ENCODE assay signal across 28 mouse cellular contexts in the genomic region with DNA sequence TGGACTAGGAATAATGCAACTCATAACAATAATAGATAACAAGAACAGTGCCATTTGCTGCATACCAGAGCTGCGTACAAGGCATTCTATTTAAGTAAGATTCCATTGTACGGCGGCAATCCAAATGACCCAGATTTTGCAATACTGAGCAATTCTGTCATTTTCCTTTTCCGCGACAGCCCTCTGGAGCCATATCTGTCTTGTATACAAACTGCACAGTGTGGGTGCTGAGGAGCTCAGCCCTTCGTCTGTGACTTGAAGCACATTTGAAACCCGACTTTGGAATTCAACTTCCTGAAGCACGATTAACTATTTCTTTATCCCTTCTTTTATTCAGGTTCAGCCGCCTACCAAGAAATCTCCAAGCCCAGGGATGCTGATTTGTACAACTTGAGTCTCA. TPM values are rescaled to one million over a fixed set of nuclear protein-coding genes. Genes with fewer than 3 reads are reported as not detected.
DNase-seq lines count a peak whose midpoint lies in the region; ATAC-seq and TF ChIP-seq lines count a peak whose summit lies in the region.
"Had no signal": no experiment of that assay in that cellular context is flagged by ENCODE, and none has a peak within 500 bp of the region (broad histone marks: within the 10 kb centered on the region; RNA-seq: fewer than 3 reads in every experiment).

No protein-coding gene starts in this region.

- H3K27me3 ChIP-seq in kidney, embryonic 15.5 days: no peaks in the 10 kb centered on the region
- H3K27me3 ChIP-seq: embryonic facial prominence, embryonic 12.5 days; liver, embryonic 15.5 days; megakaryocyte, embryonic 14.5 days had no signal

- peak; percentile 46 for DNase-seq in cerebellum, adult 11 months
- DNase-seq in cerebellum, postnatal 4 days (ENCODE audit: low spot score in 2 of 2): no peak
- no peak for DNase-seq in left cerebral cortex, adult 2 months (ENCODE audit: extremely low spot score in 1 of 2, low spot score in 2 of 2)
- DNase-seq in left cerebral cortex, adult 8-10 months (ENCODE audit: low spot score in 2 of 2): no peak
- DNase-seq in lung, postnatal 10 days: peak; percentile 6
- DNase-seq in lung, adult 2 months: no peak
- peak; percentile 2 for DNase-seq in lung, postnatal 14 days
- DNase-seq: adrenal gland, postnatal 10 days; forebrain, postnatal 0 days; gastrocnemius, postnatal 36 days; heart, postnatal 10 days; kidney, postnatal 36 days; liver; midbrain, embryonic 14.5 days; right cerebral cortex, postnatal 25 days; thymus, postnatal 14 days had no signal

- 61% methylated on average over 9 of the region's 9 CpGs for WGBS in lung, adult 2 months
- 87% methylated on average over 9 of the region's 9 CpGs for WGBS in kidney, embryonic 15.5 days

- no peak for ATAC-seq in kidney, embryonic 15.5 days (replicated peaks; ENCODE audit: low FRiP score)
- ATAC-seq: forebrain, postnatal 0 days; hindbrain, embryonic 16.5 days; intestine, postnatal 0 days had no signal

- no peak overlapping the region for H3K9ac ChIP-seq in kidney, embryonic 15.5 days
- H3K9ac ChIP-seq: embryonic facial prominence, embryonic 12.5 days; forebrain, postnatal 0 days; liver, embryonic 15.5 days had no signal

- peak overlapping the region; percentile 52 for H3K27ac ChIP-seq in left cerebral cortex, adult 2 months
- no peak overlapping the region for H3K27ac ChIP-seq in kidney, embryonic 15.5 days
- H3K27ac ChIP-seq: embryonic facial prominence, embryonic 12.5 days; hindbrain, embryonic 10.5 days; limb, embryonic 10.5 days; liver, embryonic 15.5 days had no signal

- H3K4me2 ChIP-seq in kidney, embryonic 15.5 days: no peak overlapping the region
- H3K4me2 ChIP-seq: embryonic facial prominence, embryonic 12.5 days; heart, embryonic 11.5 days; liver, embryonic 15.5 days had no signal

- no peaks in the 10 kb centered on the region for H3K4me1 ChIP-seq in lung, adult 2 months (ENCODE audit: control insufficient read depth, insufficient read depth, low read length)
- no peaks in the 10 kb centered on the region for H3K4me1 ChIP-seq in kidney, embryonic 15.5 days
- H3K4me1 ChIP-seq: embryonic facial prominence, embryonic 12.5 days; liver, embryonic 15.5 days had no signal

- intact Hi-C loops in left cerebral cortex, adult 2 months (cut with DNase I): loop anchor here (5.0 kb wide), 1 partner anchor 77 kb away; no protein-coding TSS in a partner anchor

- TF ChIP-seq POLR2A in lung, adult 2 months (IDR thresholded peaks at IDR 0.05; ENCODE audit: borderline replicate concordance, extremely low read depth, low read depth, low read length): no peak

- no peaks in the 10 kb centered on the region for H3K36me3 ChIP-seq in kidney, embryonic 15.5 days
- H3K36me3 ChIP-seq: embryonic facial prominence, embryonic 12.5 days; hindbrain, embryonic 10.5 days; limb, embryonic 10.5 days; liver, embryonic 15.5 days had no signal

- no peak overlapping the region for H3K4me3 ChIP-seq in left cerebral cortex, adult 2 months
- H3K4me3 ChIP-seq in lung, adult 2 months (replicated peaks; ENCODE audit: extremely low read depth, low read depth, low read length): no peak overlapping the region
- H3K4me3 ChIP-seq in kidney, embryonic 15.5 days (replicated peaks): no peak overlapping the region
- H3K4me3 ChIP-seq: embryonic facial prominence, embryonic 12.5 days; hindbrain, embryonic 10.5 days; limb, embryonic 10.5 days; liver, embryonic 15.5 days had no signal

- no peaks in the 10 kb centered on the region for H3K9me3 ChIP-seq in kidney, embryonic 15.5 days (replicated peaks)
- H3K9me3 ChIP-seq: embryonic facial prominence, embryonic 12.5 days; hindbrain, embryonic 10.5 days; limb, embryonic 10.5 days; liver, embryonic 15.5 days; megakaryocyte, embryonic 14.5 days had no signal

- TF ChIP-seq CTCF in left cerebral cortex, adult 2 months (IDR thresholded peaks at IDR 0.05): no peak
- TF ChIP-seq CTCF in lung, adult 2 months (IDR thresholded peaks at IDR 0.05; ENCODE audit: insufficient read depth, low read length): no peak

RNA-seq across cellular contexts. Expression of gene Clnk, which starts 6.6 kb away (rescaled TPM):
- total RNA-seq in left cerebral cortex, adult 2 months (2021): under 1 TPM; 0.20 to 0.26 TPM
- total RNA-seq in left cerebral cortex, adult 8-10 months (2022): under 1 TPM in 3 of 4 experiments, not detected in 1; 0.22 to 0.39 (median 0.23) TPM
- polyA plus RNA-seq in lung, adult 2 months (2012; rRNA removed): 0.13 and 0.18 TPM in 2 replicates
- polyA plus RNA-seq in kidney, embryonic 15.5 days (2015; fragmentation: Nextera tagmentation; extraction: Ambion mirVana): not detected in 2 replicates
- total RNA-seq: gastrocnemius, adult 18-20 months; gastrocnemius, postnatal 36 days; heart, postnatal 10 days had no signal
- polyA plus RNA-seq: heart, embryonic 11.5 days; kidney, embryonic 14.5 days; liver, embryonic 15.5 days; neural tube, embryonic 11.5 days had no signal

Comparison
In these comparisons a context has a peak if more than half of its experiments do, and no peak if none do; other contexts are left out.
1. DNase-seq: peak in cerebellum, adult 11 months (single experiment), lung, postnatal 10 days (single experiment) and lung, postnatal 14 days (single experiment); none in cerebellum, postnatal 4 days (0 of 2), left cerebral cortex, adult 2 months (0 of 2), left cerebral cortex, adult 8-10 months (0 of 2) and lung, adult 2 months (single experiment).